Mouse (Mus musculus): ENCODE results near the gene Exoc2. TPM values are rescaled to one million over a fixed set of nuclear protein-coding genes. Genes with fewer than 3 reads are reported as not detected.

Gene Exoc2
- polyA plus RNA-seq, 1 experiment from 2014 or later = 47.0 TPM

- no peak overlapping the region for H3K9ac ChIP-seq
- ATAC-seq (ENCODE audit: insufficient read depth) (no peak), DNase-seq (no peak)
- no peaks in the 10 kb centered on the region; the same call in 1 of the 2 replicates for H3K4me1 ChIP-seq (ENCODE audit: insufficient read depth)
- 60% methylated on average over 5 of the region's 5 CpGs for WGBS
- H3K27me3 ChIP-seq (ENCODE audit: insufficient read depth, low read length) = no peaks in the 10 kb centered on the region
- H3K27ac ChIP-seq (ENCODE audit: low read depth) = no peak overlapping the region
- H3K9me3 ChIP-seq (ENCODE audit: low read depth, low read length) = no peaks in the 10 kb centered on the region
- TF ChIP-seq CTCF (IDR thresholded peaks at IDR 0.05; ENCODE audit: low read depth) = no peak
- H3K4me2 ChIP-seq = no peak overlapping the region
- no peaks in the 10 kb centered on the region for H3K36me3 ChIP-seq (ENCODE audit: insufficient read depth)
- H3K4me3 ChIP-seq (ENCODE audit: low read depth, low read length) = no peak overlapping the region
These were observed 187.5 kb downstream of the Exoc2 start for GRCm38 (mm10) chr13:30786235-30787035.

- TF ChIP-seq CTCF (IDR thresholded peaks at IDR 0.05; ENCODE audit: low read depth) = no peak
- Histone ChIP-seq H3K9ac (no peak overlapping the region), H3K9me3 (ENCODE audit: low read depth, low read length) (no peaks in the 10 kb centered on the region), H3K27me3 (ENCODE audit: insufficient read depth, low read length) (no peaks in the 10 kb centered on the region), H3K36me3 (ENCODE audit: insufficient read depth) (no peaks in the 10 kb centered on the region), H3K4me2 (no peak overlapping the region), H3K4me3 (ENCODE audit: low read depth, low read length) (no peak overlapping the region), H3K27ac (ENCODE audit: low read depth) (no peak overlapping the region), H3K4me1 (ENCODE audit: insufficient read depth) (no peaks in the 10 kb centered on the region; the same call in 1 of the 2 replicates)
- no peak for ATAC-seq (ENCODE audit: insufficient read depth)
- WGBS = 70% methylated on average over 4 of the region's 4 CpGs
- no peak for DNase-seq
These were observed 188.4 kb downstream of the Exoc2 start for GRCm38 (mm10) chr13:30785423-30786040.

- TF ChIP-seq CTCF (IDR thresholded peaks at IDR 0.05; ENCODE audit: low read depth) = no peak
- H3K9ac ChIP-seq = no peak overlapping the region
- no peaks in the 10 kb centered on the region for H3K36me3 ChIP-seq (ENCODE audit: insufficient read depth)
- no peaks in the 10 kb centered on the region for H3K9me3 ChIP-seq (ENCODE audit: low read depth, low read length)
- no peaks in the 10 kb centered on the region; the same call in 1 of the 2 replicates for H3K4me1 ChIP-seq (ENCODE audit: insufficient read depth)
- H3K27ac ChIP-seq (ENCODE audit: low read depth) = no peak overlapping the region
- no peak for ATAC-seq (ENCODE audit: insufficient read depth)
- WGBS = 37% methylated on average over 8 of the region's 8 CpGs
- DNase-seq = no peak
- no peak overlapping the region for H3K4me3 ChIP-seq (ENCODE audit: low read depth, low read length)
- H3K27me3 ChIP-seq (ENCODE audit: insufficient read depth, low read length) = no peaks in the 10 kb centered on the region
- no peak overlapping the region for H3K4me2 ChIP-seq
These were observed 191.5 kb downstream of the Exoc2 start for GRCm38 (mm10) chr13:30782419-30782818.

GRCm38 (mm10) chr13:30781905-30782304 lies 192.0 kb downstream of the Exoc2 start:
- Histone ChIP-seq H3K9ac (no peak overlapping the region), H3K9me3 (ENCODE audit: low read depth, low read length) (no peaks in the 10 kb centered on the region), H3K27ac (ENCODE audit: low read depth) (no peak overlapping the region), H3K4me1 (ENCODE audit: insufficient read depth) (no peaks in the 10 kb centered on the region; the same call in 1 of the 2 replicates), H3K27me3 (ENCODE audit: insufficient read depth, low read length) (no peaks in the 10 kb centered on the region), H3K36me3 (ENCODE audit: insufficient read depth) (no peaks in the 10 kb centered on the region), H3K4me3 (ENCODE audit: low read depth, low read length) (no peak overlapping the region), H3K4me2 (no peak overlapping the region)
- no peak for ATAC-seq (ENCODE audit: insufficient read depth)
- 25% methylated on average over 2 of the region's 2 CpGs for WGBS
- no peak for DNase-seq
- no peak for TF ChIP-seq CTCF (IDR thresholded peaks at IDR 0.05; ENCODE audit: low read depth)

GRCm38 (mm10) chr13:30777678-30778179 lies 196.2 kb downstream of the Exoc2 start:
- Histone ChIP-seq H3K9me3 (ENCODE audit: low read depth, low read length) (no peaks in the 10 kb centered on the region), H3K4me1 (ENCODE audit: insufficient read depth) (no peaks in the 10 kb centered on the region; the same call in 1 of the 2 replicates), H3K27me3 (ENCODE audit: insufficient read depth, low read length) (no peaks in the 10 kb centered on the region), H3K4me3 (ENCODE audit: low read depth, low read length) (no peak overlapping the region), H3K27ac (ENCODE audit: low read depth) (no peak overlapping the region), H3K9ac (no peak overlapping the region), H3K36me3 (ENCODE audit: insufficient read depth) (no peaks in the 10 kb centered on the region), H3K4me2 (no peak overlapping the region)
- 47% methylated on average over 11 of the region's 11 CpGs for WGBS
- DNase-seq (no peak), ATAC-seq (ENCODE audit: insufficient read depth) (no peak)
- no peak for TF ChIP-seq CTCF (IDR thresholded peaks at IDR 0.05; ENCODE audit: low read depth)

- Histone ChIP-seq H3K27ac (ENCODE audit: low read depth) (no peak overlapping the region), H3K36me3 (ENCODE audit: insufficient read depth) (no peaks in the 10 kb centered on the region), H3K9ac (no peak overlapping the region), H3K27me3 (ENCODE audit: insufficient read depth, low read length) (no peaks in the 10 kb centered on the region), H3K4me3 (ENCODE audit: low read depth, low read length) (no peak overlapping the region), H3K4me1 (ENCODE audit: insufficient read depth) (no peaks in the 10 kb centered on the region), H3K9me3 (ENCODE audit: low read depth, low read length) (no peaks in the 10 kb centered on the region), H3K4me2 (no peak overlapping the region)
- DNase-seq = no peak
- ATAC-seq (ENCODE audit: insufficient read depth) = no peak
- no peak for TF ChIP-seq CTCF (IDR thresholded peaks at IDR 0.05; ENCODE audit: low read depth)
- WGBS = 80% methylated on average over 2 of the region's 2 CpGs
These were observed 197.9 kb downstream of the Exoc2 start for GRCm38 (mm10) chr13:30776021-30776420.

- Histone ChIP-seq H3K4me1 (ENCODE audit: insufficient read depth) (0 out of 2 replicates have a peak, but pooled peaks cover 4% of the 10 kb centered on the region), H3K9me3 (ENCODE audit: low read depth, low read length) (no peaks in the 10 kb centered on the region), H3K9ac (no peak overlapping the region), H3K27ac (ENCODE audit: low read depth) (no peak overlapping the region), H3K36me3 (ENCODE audit: insufficient read depth) (no peaks in the 10 kb centered on the region), H3K4me2 (no peak overlapping the region), H3K4me3 (ENCODE audit: low read depth, low read length) (no peak overlapping the region), H3K27me3 (ENCODE audit: insufficient read depth, low read length) (no peaks in the 10 kb centered on the region)
- 70% methylated on average over 6 of the region's 6 CpGs for whole genome bisulfite sequencing
- ATAC-seq (ENCODE audit: insufficient read depth) (no peak), DNase-seq (peak; percentile 49)
- TF ChIP-seq CTCF (IDR thresholded peaks at IDR 0.05; ENCODE audit: low read depth) = no peak
These were observed 206.3 kb downstream of the Exoc2 start for GRCm38 (mm10) chr13:30767477-30768127.

All from lung, embryonic 14.5 days (tissue).